Mouse (Mus musculus): ENCODE results near the gene Zfp639. TPM values are rescaled to one million over a fixed set of nuclear protein-coding genes. Genes with fewer than 3 reads are reported as not detected.

Zfp639 gene
- total and polyA plus RNA-seq, 2 experiments from 2014 or later = 36.3 to 51.3 TPM

DNA sequence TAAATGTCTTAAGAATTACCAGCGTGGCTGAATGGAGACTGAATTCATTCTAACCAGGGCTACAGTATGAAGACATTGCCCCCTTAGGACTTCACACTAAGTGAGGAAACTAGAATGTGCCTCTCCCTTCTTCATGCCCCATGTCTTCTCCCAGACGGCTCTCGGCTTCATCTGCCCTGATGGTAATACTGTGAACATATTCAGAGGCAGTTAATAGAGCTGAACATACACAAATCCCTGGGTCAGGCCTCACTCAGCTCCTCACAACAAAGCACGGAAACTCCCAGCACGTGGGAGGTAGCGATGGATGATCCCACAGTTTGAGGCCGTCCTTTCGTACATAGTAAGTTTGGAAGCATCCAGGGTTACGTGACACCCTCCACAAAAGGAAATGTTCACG, 36.9 kb upstream of the Zfp639 start:
- H3K27me3 ChIP-seq (ENCODE audit: insufficient read depth, low read length) = no peaks in the 10 kb centered on the region
- TF ChIP-seq CTCF (IDR thresholded peaks at IDR 0.05; ENCODE audit: low read depth) = no peak
- H3K4me3 ChIP-seq (ENCODE audit: low read length) = no peak overlapping the region
- no peak overlapping the region for H3K9ac ChIP-seq (replicated peaks; ENCODE audit: low read length)
- H3K9me3 ChIP-seq (ENCODE audit: low read length) = no peaks in the 10 kb centered on the region
- no peaks in the 10 kb centered on the region for H3K4me1 ChIP-seq (ENCODE audit: insufficient read depth, low read length)
- ATAC-seq = no peak
- no peak overlapping the region for H3K27ac ChIP-seq
- no peak overlapping the region for H3K4me2 ChIP-seq (ENCODE audit: low read depth, low read length)
- 75% methylated on average over 10 of the region's 10 CpGs for WGBS
- H3K36me3 ChIP-seq (ENCODE audit: insufficient read depth, low read length) = no peaks in the 10 kb centered on the region
- no peak for DNase-seq (ENCODE audit: low spot score)

DNA sequence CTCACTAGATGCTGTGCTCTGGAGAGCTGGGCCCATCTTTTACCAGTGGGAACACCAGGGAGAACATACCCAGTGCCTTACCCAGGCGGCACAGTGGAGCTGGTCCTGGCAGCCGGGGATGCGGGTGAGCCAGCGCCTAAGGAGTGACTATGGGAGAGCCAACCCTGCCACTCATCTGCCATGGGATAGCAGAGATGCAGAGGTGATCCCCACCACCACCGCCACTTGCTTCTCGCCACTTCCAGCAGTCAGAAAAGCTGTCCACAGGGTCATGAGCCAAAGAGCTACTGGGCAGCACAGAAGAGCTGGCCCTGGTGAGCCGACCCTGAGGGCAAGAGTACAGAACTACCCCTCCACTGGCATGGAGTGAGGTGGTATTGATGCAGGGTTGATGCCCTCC, 30.1 kb upstream of the Zfp639 start:
- no peak for DNase-seq (ENCODE audit: low spot score)
- 89% methylated on average over 7 of the region's 7 CpGs for WGBS
- Histone ChIP-seq H3K4me2 (ENCODE audit: low read depth, low read length) (no peak overlapping the region), H3K9me3 (ENCODE audit: low read length) (no peaks in the 10 kb centered on the region), H3K4me1 (ENCODE audit: insufficient read depth, low read length) (no peaks in the 10 kb centered on the region), H3K27me3 (ENCODE audit: insufficient read depth, low read length) (no peaks in the 10 kb centered on the region), H3K9ac (replicated peaks; ENCODE audit: low read length) (no peak overlapping the region), H3K27ac (no peak overlapping the region), H3K36me3 (ENCODE audit: insufficient read depth, low read length) (no peaks in the 10 kb centered on the region), H3K4me3 (ENCODE audit: low read length) (no peak overlapping the region)
- ATAC-seq = no peak
- TF ChIP-seq CTCF (IDR thresholded peaks at IDR 0.05; ENCODE audit: low read depth) = no peak

DNA sequence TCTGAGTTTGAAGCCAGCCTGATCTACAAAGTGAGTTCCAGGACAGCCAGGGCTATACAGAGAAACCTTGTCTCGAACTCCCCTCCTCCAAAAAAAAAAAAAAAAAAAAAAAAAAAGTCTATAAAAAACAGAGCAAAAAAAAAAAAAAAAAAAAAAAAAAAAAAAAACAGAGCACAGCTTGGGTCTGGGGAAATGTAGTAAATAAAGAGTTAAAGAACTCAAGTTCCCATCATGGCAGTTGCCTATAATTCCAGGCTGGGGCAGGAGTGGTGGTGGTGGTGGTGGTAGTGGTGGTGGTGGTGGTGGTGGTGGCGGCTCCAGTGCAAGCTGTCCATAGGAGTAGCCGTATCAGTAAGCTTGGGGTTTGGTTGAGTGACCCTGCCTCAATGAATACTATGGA, 27.0 kb upstream of the Zfp639 start:
- Histone ChIP-seq H3K27ac (no peak overlapping the region), H3K4me3 (ENCODE audit: low read length) (no peak overlapping the region), H3K9me3 (ENCODE audit: low read length) (no peaks in the 10 kb centered on the region), H3K27me3 (ENCODE audit: insufficient read depth, low read length) (no peaks in the 10 kb centered on the region), H3K36me3 (ENCODE audit: insufficient read depth, low read length) (no peaks in the 10 kb centered on the region), H3K4me1 (ENCODE audit: insufficient read depth, low read length) (no peaks in the 10 kb centered on the region), H3K9ac (replicated peaks; ENCODE audit: low read length) (no peak overlapping the region), H3K4me2 (ENCODE audit: low read depth, low read length) (no peak overlapping the region)
- no peak for TF ChIP-seq CTCF (IDR thresholded peaks at IDR 0.05; ENCODE audit: low read depth)
- ATAC-seq = no peak
- DNase-seq (ENCODE audit: low spot score) = no peak
- WGBS = 81% methylated on average over 3 of the region's 3 CpGs

DNA sequence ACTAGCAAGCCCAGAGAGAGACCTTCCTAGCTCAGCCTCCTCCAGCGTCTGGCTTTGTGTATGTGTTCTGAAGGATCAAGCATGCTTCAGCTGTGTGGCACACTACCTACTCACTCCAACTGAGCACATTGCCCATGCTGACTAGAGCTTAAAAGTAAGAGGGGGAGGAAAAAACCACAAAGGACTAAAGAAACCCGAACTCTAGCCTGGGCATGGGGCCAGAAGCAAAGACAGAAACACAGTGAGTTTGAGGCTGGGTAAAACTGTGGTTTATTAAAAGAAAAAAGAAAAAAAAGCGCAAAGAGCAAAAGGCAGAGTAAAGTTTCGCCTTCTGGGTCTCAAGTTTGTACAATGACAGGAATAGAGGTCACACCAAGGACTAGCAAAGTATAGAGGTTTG, 23.5 kb upstream of the Zfp639 start:
- ATAC-seq = no peak
- TF ChIP-seq CTCF (IDR thresholded peaks at IDR 0.05; ENCODE audit: low read depth) = no peak
- no peaks in the 10 kb centered on the region for H3K27me3 ChIP-seq (ENCODE audit: insufficient read depth, low read length)
- no peak overlapping the region for H3K4me2 ChIP-seq (ENCODE audit: low read depth, low read length)
- 80% methylated on average over 4 of the region's 4 CpGs for WGBS
- no peak for DNase-seq (ENCODE audit: low spot score)
- no peak overlapping the region for H3K27ac ChIP-seq
- no peaks in the 10 kb centered on the region for H3K9me3 ChIP-seq (ENCODE audit: low read length)
- H3K4me1 ChIP-seq (ENCODE audit: insufficient read depth, low read length) = no peaks in the 10 kb centered on the region
- H3K4me3 ChIP-seq (ENCODE audit: low read length) = no peak overlapping the region
- no peak overlapping the region for H3K9ac ChIP-seq (replicated peaks; ENCODE audit: low read length)
- H3K36me3 ChIP-seq (ENCODE audit: insufficient read depth, low read length) = no peaks in the 10 kb centered on the region

DNA sequence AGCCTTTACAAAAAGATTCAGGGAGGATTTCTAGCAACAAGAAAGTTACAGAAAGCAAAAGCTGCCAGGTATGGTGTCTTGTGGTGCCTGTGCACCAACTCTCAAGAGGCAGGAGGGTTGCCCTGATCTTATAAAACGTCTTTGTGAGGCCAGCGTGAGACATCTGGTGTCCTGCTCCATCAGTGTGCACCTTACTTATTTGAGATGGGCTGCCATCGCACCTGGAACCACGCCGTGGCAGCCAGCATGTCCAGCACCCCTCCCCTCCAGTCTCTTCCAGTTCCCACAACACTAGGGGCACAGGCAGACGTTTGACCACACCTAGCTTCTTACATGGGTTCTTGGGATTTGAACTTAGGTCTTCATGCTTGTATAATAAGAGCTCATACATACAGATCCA, 21.9 kb upstream of the Zfp639 start:
- Histone ChIP-seq H3K27me3 (ENCODE audit: insufficient read depth, low read length) (no peaks in the 10 kb centered on the region), H3K9me3 (ENCODE audit: low read length) (no peaks in the 10 kb centered on the region), H3K27ac (no peak overlapping the region), H3K4me1 (ENCODE audit: insufficient read depth, low read length) (no peaks in the 10 kb centered on the region), H3K4me3 (ENCODE audit: low read length) (no peak overlapping the region), H3K4me2 (ENCODE audit: low read depth, low read length) (no peak overlapping the region), H3K9ac (replicated peaks; ENCODE audit: low read length) (no peak overlapping the region), H3K36me3 (ENCODE audit: insufficient read depth, low read length) (no peaks in the 10 kb centered on the region)
- TF ChIP-seq CTCF (IDR thresholded peaks at IDR 0.05; ENCODE audit: low read depth) = no peak
- DNase-seq (ENCODE audit: low spot score) (no peak), ATAC-seq (no peak)
- WGBS = 84% methylated on average over 6 of the region's 6 CpGs

DNA sequence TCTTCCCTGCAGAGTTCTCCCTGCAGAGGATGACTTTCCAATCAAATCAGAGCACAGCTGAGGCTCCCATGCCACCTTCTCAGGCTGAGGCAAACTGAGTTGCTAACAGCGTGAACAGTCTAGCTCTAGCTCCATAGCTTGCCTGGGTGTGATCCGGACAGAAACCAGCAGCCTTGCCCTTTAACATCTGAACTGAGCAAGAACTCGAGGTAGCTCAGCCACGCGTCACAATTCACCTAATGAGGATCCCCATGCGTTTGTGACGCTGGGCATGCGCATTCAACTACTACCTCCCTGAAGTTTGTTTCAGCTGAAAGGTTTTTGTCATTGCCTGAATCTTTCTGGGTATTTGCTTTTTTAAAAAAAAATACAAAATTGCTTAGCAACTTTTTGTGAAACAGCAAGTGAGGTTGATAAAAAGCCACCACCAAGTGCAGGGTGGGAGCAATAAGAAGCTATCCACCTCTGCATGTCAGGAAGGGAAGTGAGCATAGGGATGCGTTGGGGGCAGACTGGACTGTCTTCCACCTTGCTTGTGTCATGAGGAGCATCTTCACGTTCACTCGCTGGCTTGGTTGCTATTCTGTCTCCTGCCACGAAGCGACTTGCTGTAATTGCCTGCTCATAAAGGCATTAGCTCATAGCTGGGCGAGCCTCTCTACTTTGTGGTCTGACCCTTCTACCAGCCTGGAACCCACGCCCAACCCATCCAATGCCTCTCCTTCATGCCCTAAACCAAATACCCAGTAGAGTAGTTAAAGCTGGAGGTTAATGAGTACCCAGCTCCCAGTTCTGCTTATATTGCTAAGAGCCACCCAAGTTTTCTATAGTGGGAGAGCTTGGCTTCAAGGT, 19.8 kb upstream of the Zfp639 start:
- Histone ChIP-seq H3K4me1 (ENCODE audit: insufficient read depth, low read length) (no peaks in the 10 kb centered on the region), H3K4me2 (ENCODE audit: low read depth, low read length) (no peak overlapping the region), H3K4me3 (ENCODE audit: low read length) (no peak overlapping the region), H3K27ac (no peak overlapping the region), H3K27me3 (ENCODE audit: insufficient read depth, low read length) (no peaks in the 10 kb centered on the region), H3K9me3 (ENCODE audit: low read length) (no peaks in the 10 kb centered on the region), H3K9ac (replicated peaks; ENCODE audit: low read length) (no peak overlapping the region), H3K36me3 (ENCODE audit: insufficient read depth, low read length) (no peaks in the 10 kb centered on the region)
- ATAC-seq = no peak
- TF ChIP-seq CTCF (IDR thresholded peaks at IDR 0.05; ENCODE audit: low read depth) = no peak
- WGBS = 81% methylated on average over 15 of the region's 15 CpGs
- DNase-seq (ENCODE audit: low spot score) = no peak

DNA sequence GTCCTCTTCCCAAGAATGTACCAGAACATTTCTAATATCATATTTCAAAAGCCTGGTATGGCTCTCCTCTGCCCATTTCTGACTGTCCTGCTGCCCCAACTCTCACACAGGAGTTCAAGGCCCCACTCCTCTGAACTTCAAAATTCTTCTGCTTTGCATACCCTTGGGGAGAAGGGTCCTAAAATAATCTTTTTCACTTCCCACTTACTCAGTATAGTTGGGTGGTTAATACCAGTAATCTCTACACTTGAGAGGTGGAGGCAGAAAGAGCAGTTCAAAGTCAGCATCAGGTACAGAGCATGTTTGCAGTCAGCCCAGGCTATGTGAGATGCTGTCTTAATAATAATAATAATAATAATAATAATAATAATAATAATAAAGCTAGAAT, 19.1 kb upstream of the Zfp639 start:
- DNase-seq (ENCODE audit: low spot score) (no peak), ATAC-seq (no peak)
- Histone ChIP-seq H3K4me1 (ENCODE audit: insufficient read depth, low read length) (no peaks in the 10 kb centered on the region), H3K9me3 (ENCODE audit: low read length) (no peaks in the 10 kb centered on the region), H3K4me2 (ENCODE audit: low read depth, low read length) (no peak overlapping the region), H3K36me3 (ENCODE audit: insufficient read depth, low read length) (no peaks in the 10 kb centered on the region), H3K4me3 (ENCODE audit: low read length) (no peak overlapping the region), H3K9ac (replicated peaks; ENCODE audit: low read length) (no peak overlapping the region), H3K27ac (no peak overlapping the region), H3K27me3 (ENCODE audit: insufficient read depth, low read length) (no peaks in the 10 kb centered on the region)
- no peak for TF ChIP-seq CTCF (IDR thresholded peaks at IDR 0.05; ENCODE audit: low read depth)

All from hindbrain, postnatal 0 days (tissue).